Mouse (Mus musculus): ENCODE measurements around the gene Lexm. TPM values are rescaled to one million over a fixed set of nuclear protein-coding genes. Genes with fewer than 3 reads are reported as not detected.

Gene Lexm
- polyA plus RNA-seq, 1 experiment from 2014 or later, result 0.79 TPM

DNA sequence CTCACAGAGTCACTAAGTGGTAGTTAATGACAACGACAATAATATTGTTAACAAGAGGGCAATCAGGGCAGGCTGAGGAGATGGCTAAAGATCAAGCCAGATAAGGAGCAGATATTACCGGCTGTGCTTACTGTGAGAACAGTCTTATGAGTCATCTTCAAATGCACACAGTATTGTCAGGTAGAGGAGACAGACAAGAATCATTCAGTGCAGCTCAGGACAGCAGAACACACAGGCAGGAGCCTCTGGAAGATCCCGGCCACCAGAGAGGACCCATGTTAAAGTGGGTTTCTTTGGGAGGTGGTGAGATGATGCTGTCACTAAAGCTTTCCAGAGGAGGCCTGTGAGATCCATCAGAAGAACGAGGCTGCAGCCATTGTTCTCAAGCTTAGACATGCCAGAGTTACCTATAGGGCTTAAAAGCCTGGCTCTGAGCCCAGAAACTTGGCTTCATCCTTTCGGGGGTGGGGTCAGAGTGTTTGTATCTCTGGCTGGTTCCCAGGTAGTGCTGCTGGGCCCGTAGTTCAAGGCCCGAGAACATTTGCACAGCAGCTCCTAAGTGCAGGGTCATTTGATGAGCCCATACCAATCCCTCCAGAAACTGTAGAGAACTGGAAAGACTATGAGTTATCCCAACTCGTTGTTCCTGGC is 66.4 kb downstream of the Lexm start:
- no peak for ATAC-seq (ENCODE audit: low FRiP score, low read depth)
- no peak overlapping the region for H3K4me3 ChIP-seq
- H3K9me3 ChIP-seq, result no peaks in the 10 kb centered on the region
- 85% methylated on average over 8 of the region's 8 CpGs for WGBS
- no peak overlapping the region for H3K27ac ChIP-seq (replicated peaks)
- no peaks in the 10 kb centered on the region for H3K4me1 ChIP-seq
- no peak overlapping the region for H3K9ac ChIP-seq (replicated peaks)
- H3K27me3 ChIP-seq, result no peaks in the 10 kb centered on the region
- H3K4me2 ChIP-seq (replicated peaks), result no peak overlapping the region
- no peaks in the 10 kb centered on the region for H3K36me3 ChIP-seq

GRCm38 (mm10) chr4:106548113-106548512 is 68.9 kb downstream of the Lexm start:
- Histone ChIP-seq H3K27ac (replicated peaks) (no peak overlapping the region), H3K4me1 (no peaks in the 10 kb centered on the region), H3K4me2 (replicated peaks) (no peak overlapping the region), H3K36me3 (no peaks in the 10 kb centered on the region), H3K4me3 (no peak overlapping the region), H3K9me3 (no peaks in the 10 kb centered on the region), H3K27me3 (no peaks in the 10 kb centered on the region), H3K9ac (replicated peaks) (no peak overlapping the region)
- WGBS, result 84% methylated on average over 3 of the region's 3 CpGs
- no peak for ATAC-seq (ENCODE audit: low FRiP score, low read depth)

DNA sequence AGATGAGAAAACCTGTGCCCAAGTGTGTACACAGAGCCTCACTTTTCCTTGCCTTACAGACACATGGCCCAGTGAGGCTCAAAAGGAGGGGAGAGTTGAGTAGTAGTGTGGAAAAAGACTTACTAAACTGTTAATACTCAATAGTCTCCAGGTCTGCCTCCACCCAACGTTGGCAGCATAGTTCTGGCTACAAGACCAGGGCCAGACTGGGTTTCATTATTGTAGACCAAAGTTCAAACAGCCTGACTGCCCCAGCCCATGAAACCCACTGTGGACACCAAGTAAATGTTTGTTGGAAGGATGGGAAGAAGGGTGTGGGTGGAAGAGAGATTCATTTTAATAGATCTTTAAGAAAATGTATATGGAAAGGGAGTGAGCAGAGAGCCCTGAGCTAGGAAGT is 70.1 kb downstream of the Lexm start:
- H3K4me3 ChIP-seq, result no peak overlapping the region

GRCm38 (mm10) chr4:106545817-106546373 is 71.1 kb downstream of the Lexm start:
- no peak overlapping the region for H3K4me3 ChIP-seq
- H3K27ac ChIP-seq (replicated peaks), result no peak overlapping the region
- H3K27me3 ChIP-seq, result no peaks in the 10 kb centered on the region
- ATAC-seq (ENCODE audit: low FRiP score, low read depth), result no peak
- H3K4me1 ChIP-seq, result no peaks in the 10 kb centered on the region
- no peak overlapping the region for H3K9ac ChIP-seq (replicated peaks)
- no peaks in the 10 kb centered on the region for H3K9me3 ChIP-seq
- WGBS, result 73% methylated on average over 8 of the region's 8 CpGs
- no peak overlapping the region for H3K4me2 ChIP-seq (replicated peaks)
- no peaks in the 10 kb centered on the region for H3K36me3 ChIP-seq

More for the DNA sequence above, 70.1 kb downstream of the Lexm start:
- Histone ChIP-seq H3K4me1 (no peaks in the 10 kb centered on the region), H3K36me3 (no peaks in the 10 kb centered on the region), H3K27ac (replicated peaks) (no peak overlapping the region), H3K27me3 (no peaks in the 10 kb centered on the region), H3K9me3 (no peaks in the 10 kb centered on the region), H3K9ac (replicated peaks) (no peak overlapping the region), H3K4me2 (replicated peaks) (no peak overlapping the region)
- no peak for ATAC-seq (ENCODE audit: low FRiP score, low read depth)
- WGBS, result 82% methylated on average over 1 of the region's 1 CpGs

DNA sequence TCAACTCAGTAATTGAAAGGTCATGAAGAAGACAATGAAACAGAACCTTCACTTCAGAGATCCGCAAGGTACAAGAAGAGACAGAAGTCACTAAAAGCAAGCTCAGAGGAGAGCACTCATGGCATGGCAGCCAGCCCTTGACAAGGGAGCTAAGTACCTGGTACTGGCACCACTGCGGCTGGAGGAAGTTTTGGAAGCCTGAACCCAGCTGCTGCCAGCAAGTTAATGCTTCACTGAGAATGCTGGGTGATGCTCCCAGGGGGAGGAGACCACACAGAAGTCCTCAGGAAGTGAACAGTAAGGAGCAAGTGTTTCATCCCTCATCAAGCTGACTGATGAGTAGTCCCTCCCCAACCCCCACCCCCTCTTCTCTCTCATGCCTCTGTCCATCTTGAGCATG is 74.8 kb downstream of the Lexm start:
- WGBS, result 92% methylated on average over 2 of the region's 2 CpGs
- Histone ChIP-seq H3K9ac (replicated peaks) (no peak overlapping the region), H3K27me3 (no peaks in the 10 kb centered on the region), H3K27ac (replicated peaks) (no peak overlapping the region), H3K4me2 (replicated peaks) (no peak overlapping the region), H3K9me3 (no peaks in the 10 kb centered on the region), H3K36me3 (no peaks in the 10 kb centered on the region), H3K4me3 (no peak overlapping the region), H3K4me1 (no peaks in the 10 kb centered on the region)
- no peak for ATAC-seq (ENCODE audit: low FRiP score, low read depth)

DNA sequence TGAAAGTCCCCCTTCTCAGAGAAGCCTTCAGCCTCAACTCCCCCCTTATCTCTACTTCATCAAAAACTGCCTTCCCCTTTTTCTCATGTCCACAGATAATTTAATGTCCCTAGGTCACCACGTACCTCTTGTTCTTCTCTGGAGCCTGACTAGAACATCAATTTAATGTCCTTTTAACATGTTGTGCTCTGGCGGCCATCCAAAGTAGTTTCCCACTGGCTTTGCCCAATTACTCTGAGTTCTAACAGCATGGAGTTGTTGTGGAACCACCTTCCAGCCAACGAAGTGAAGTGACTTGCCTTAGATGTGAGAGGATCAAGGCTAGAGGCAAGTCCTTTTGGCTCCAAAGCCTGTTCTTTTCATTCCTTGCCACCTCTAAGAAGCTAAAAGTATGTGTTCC is 75.5 kb downstream of the Lexm start:
- no peak for ATAC-seq (ENCODE audit: low FRiP score, low read depth)
- 68% methylated on average over 3 of the region's 3 CpGs for WGBS
- Histone ChIP-seq H3K27ac (replicated peaks) (no peak overlapping the region), H3K4me3 (no peak overlapping the region), H3K9ac (replicated peaks) (no peak overlapping the region), H3K27me3 (no peaks in the 10 kb centered on the region), H3K9me3 (no peaks in the 10 kb centered on the region), H3K36me3 (no peaks in the 10 kb centered on the region), H3K4me2 (replicated peaks) (no peak overlapping the region), H3K4me1 (no peaks in the 10 kb centered on the region)

Other genes starting within 250 kb of the Lexm start
- 1.8 and 1.9 TPM in 2 replicates for gene Pcsk9, start 152.9 kb downstream of the Lexm start, polyA plus RNA-seq (2016; fragmentation: Nextera tagmentation; extraction: Ambion mirVana)
- not detected in 2 replicates for gene Bsnd, start 125.0 kb downstream of the Lexm start, polyA plus RNA-seq (2016; fragmentation: Nextera tagmentation; extraction: Ambion mirVana)
- gene Dhcr24, start 56.2 kb downstream of the Lexm start, polyA plus RNA-seq (2016; fragmentation: Nextera tagmentation; extraction: Ambion mirVana), result 6.7 and 7.7 TPM in 2 replicates
- gene Ttc22, start 5.2 kb upstream of the Lexm start, polyA plus RNA-seq (2016; fragmentation: Nextera tagmentation; extraction: Ambion mirVana), result 0.40 and 0.58 TPM in 2 replicates
- 12.0 and 13.3 TPM in 2 replicates for gene Pars2, start 33.8 kb upstream of the Lexm start, polyA plus RNA-seq (2016; fragmentation: Nextera tagmentation; extraction: Ambion mirVana)
- 101 and 107 TPM in 2 replicates for gene Ttc4, start 61.7 kb upstream of the Lexm start, polyA plus RNA-seq (2016; fragmentation: Nextera tagmentation; extraction: Ambion mirVana)
- 0.08 TPM in 1 of 2 replicates, not detected in the other for gene Mroh7, start 113.7 kb upstream of the Lexm start, polyA plus RNA-seq (2016; fragmentation: Nextera tagmentation; extraction: Ambion mirVana)
- gene Fam151a, start 116.6 kb upstream of the Lexm start, polyA plus RNA-seq (2016; fragmentation: Nextera tagmentation; extraction: Ambion mirVana), result not detected in 2 replicates
- 1.5 and 1.6 TPM in 2 replicates for gene Acot11, start 187.8 kb upstream of the Lexm start, polyA plus RNA-seq (2016; fragmentation: Nextera tagmentation; extraction: Ambion mirVana)